Comparison of ENCODE assay signal across 20 mouse cellular contexts in genomic region chr10:77728280-77728679, GRCm38 (mm10). TPM values are rescaled to one million over a fixed set of nuclear protein-coding genes. Genes with fewer than 3 reads are reported as not detected.
DNase-seq lines count a peak whose midpoint lies in the region; ATAC-seq and TF ChIP-seq lines count a peak whose summit lies in the region.
"Had no signal": no experiment of that assay in that cellular context is flagged by ENCODE, and none has a peak within 500 bp of the region (broad histone marks: within the 10 kb centered on the region; RNA-seq: fewer than 3 reads in every experiment).

No protein-coding gene starts in this region.

- ATAC-seq in kidney, embryonic 15.5 days (replicated peaks; ENCODE audit: low FRiP score): no peak
- no peak for ATAC-seq in stomach, postnatal 0 days (ENCODE audit: low FRiP score, low TSS enrichment)
- ATAC-seq in liver, embryonic 11.5 days (replicated peaks; ENCODE audit: low FRiP score): no peak
- ATAC-seq: CD4-positive, CD25-positive, alpha-beta regulatory T cell, adult 4 months; forebrain, embryonic 14.5 days; intestine, embryonic 16.5 days; liver, embryonic 12.5 days had no signal

- no peaks in the 10 kb centered on the region for H3K27me3 ChIP-seq in kidney, adult 2 months (replicated peaks; ENCODE audit: control insufficient read depth, insufficient read depth, low read length)
- no peaks in the 10 kb centered on the region for H3K27me3 ChIP-seq in kidney, embryonic 15.5 days
- no peaks in the 10 kb centered on the region for H3K27me3 ChIP-seq in stomach, postnatal 0 days (ENCODE audit: control insufficient read depth, insufficient read depth, low read length)
- H3K27me3 ChIP-seq in liver, embryonic 11.5 days (replicated peaks; ENCODE audit: control insufficient read depth, insufficient read depth, low read length): no peaks in the 10 kb centered on the region
- H3K27me3 ChIP-seq: hindbrain, embryonic 12.5 days had no signal

- H3K4me3 ChIP-seq in kidney, adult 2 months (ENCODE audit: insufficient read depth, low read depth, low read length): no peak overlapping the region
- no peak overlapping the region for H3K4me3 ChIP-seq in kidney, embryonic 15.5 days (replicated peaks)
- H3K4me3 ChIP-seq in stomach, postnatal 0 days (ENCODE audit: low read depth, low read length): no peak overlapping the region
- no peak overlapping the region for H3K4me3 ChIP-seq in liver, embryonic 11.5 days (ENCODE audit: low read depth, low read length)
- H3K4me3 ChIP-seq: hindbrain, embryonic 12.5 days; liver, embryonic 12.5 days had no signal

- H3K4me1 ChIP-seq in kidney, adult 2 months (ENCODE audit: control insufficient read depth, insufficient read depth, low read length): no peaks in the 10 kb centered on the region
- no peaks in the 10 kb centered on the region for H3K4me1 ChIP-seq in kidney, embryonic 15.5 days
- no peaks in the 10 kb centered on the region for H3K4me1 ChIP-seq in stomach, postnatal 0 days (replicated peaks; ENCODE audit: control insufficient read depth, insufficient read depth)
- H3K4me1 ChIP-seq in liver, embryonic 11.5 days (replicated peaks; ENCODE audit: control insufficient read depth, insufficient read depth, low read length): no peaks in the 10 kb centered on the region
- H3K4me1 ChIP-seq: hindbrain, embryonic 12.5 days; liver, embryonic 12.5 days had no signal

- TF ChIP-seq EP300 in stomach, postnatal 0 days (optimal IDR thresholded peaks at IDR 0.05): no peak

- H3K9ac ChIP-seq in kidney, embryonic 15.5 days: no peak overlapping the region
- no peak overlapping the region for H3K9ac ChIP-seq in stomach, postnatal 0 days (ENCODE audit: low read length)
- H3K9ac ChIP-seq in liver, embryonic 11.5 days (ENCODE audit: low read depth, low read length): no peak overlapping the region
- H3K9ac ChIP-seq: hindbrain, embryonic 12.5 days; liver, embryonic 12.5 days had no signal

- DNase-seq in kidney, adult 2 months: no peak
- peak; percentile 1 for DNase-seq in lung, postnatal 36 days
- no peak for DNase-seq in lung, postnatal 25 days (ENCODE audit: low spot score)
- peak; percentile 36 for DNase-seq in ES-CJ7 (ENCODE audit: low read depth, low spot score)
- no peak for DNase-seq in stomach, postnatal 0 days (ENCODE audit: low spot score)
- DNase-seq in liver, embryonic 11.5 days (ENCODE audit: low spot score): no peak
- DNase-seq: adrenal gland, adult 2 months; cerebellum, adult 9-10 months; embryo, embryonic 11 days; lung, postnatal 4 days; right cerebral cortex, postnatal 14 days had no signal

- no peak overlapping the region for H3K27ac ChIP-seq in kidney, adult 2 months (ENCODE audit: insufficient read depth, low read depth, low read length)
- H3K27ac ChIP-seq in kidney, embryonic 15.5 days: no peak overlapping the region
- no peak overlapping the region for H3K27ac ChIP-seq in stomach, postnatal 0 days (replicated peaks)
- no peak overlapping the region for H3K27ac ChIP-seq in liver, embryonic 11.5 days (ENCODE audit: low read depth, low read length)
- H3K27ac ChIP-seq: hindbrain, embryonic 12.5 days; liver, embryonic 12.5 days had no signal

- no peak overlapping the region for H3K4me2 ChIP-seq in kidney, embryonic 15.5 days
- no peak overlapping the region for H3K4me2 ChIP-seq in stomach, postnatal 0 days (replicated peaks; ENCODE audit: low read depth)
- H3K4me2 ChIP-seq in liver, embryonic 11.5 days: no peak overlapping the region
- H3K4me2 ChIP-seq: hindbrain, embryonic 12.5 days; liver, embryonic 12.5 days; midbrain, embryonic 11.5 days had no signal

- WGBS in kidney, adult 2 months: 66% methylated on average over 4 of the region's 4 CpGs
- WGBS in kidney, embryonic 15.5 days: 65% methylated on average over 4 of the region's 4 CpGs
- WGBS in stomach, postnatal 0 days: 52% methylated on average over 4 of the region's 4 CpGs
- 53% methylated on average over 4 of the region's 4 CpGs for WGBS in liver, embryonic 11.5 days

- 0 out of 2 replicates have a peak, but pooled peaks have one; percentile 17 for TF ChIP-seq CTCF in kidney, adult 2 months (conservative IDR thresholded peaks at IDR 0.05; ENCODE audit: insufficient read depth, insufficient read length, low read depth, low read length)
- peak; percentile 47 for TF ChIP-seq CTCF in stomach, postnatal 0 days (IDR thresholded peaks at IDR 0.05; ENCODE audit: low read depth)

- H3K36me3 ChIP-seq in kidney, adult 2 months (ENCODE audit: control insufficient read depth, insufficient read depth, low read length): no peaks in the 10 kb centered on the region
- no peaks in the 10 kb centered on the region for H3K36me3 ChIP-seq in kidney, embryonic 15.5 days
- no peaks in the 10 kb centered on the region for H3K36me3 ChIP-seq in stomach, postnatal 0 days (ENCODE audit: control insufficient read depth, insufficient read depth, low read length)
- no peaks in the 10 kb centered on the region for H3K36me3 ChIP-seq in liver, embryonic 11.5 days (ENCODE audit: control insufficient read depth, insufficient read depth, low read length)
- H3K36me3 ChIP-seq: hindbrain, embryonic 12.5 days; liver, embryonic 12.5 days had no signal

- H3K9me3 ChIP-seq in kidney, embryonic 15.5 days (replicated peaks): no peaks in the 10 kb centered on the region
- H3K9me3 ChIP-seq in stomach, postnatal 0 days (ENCODE audit: control insufficient read depth, low read length): no peaks in the 10 kb centered on the region
- H3K9me3 ChIP-seq in liver, embryonic 11.5 days (ENCODE audit: control insufficient read depth, low read length): no peaks in the 10 kb centered on the region
- H3K9me3 ChIP-seq: hindbrain, embryonic 12.5 days; liver, embryonic 12.5 days had no signal

- TF ChIP-seq POLR2A in kidney, adult 2 months (IDR thresholded peaks at IDR 0.05; ENCODE audit: low read depth, low read length): no peak

RNA-seq across cellular contexts. Expression of gene Gm10100, which starts 2.0 kb away (rescaled TPM):
- not detected in 2 replicates for polyA plus RNA-seq in kidney, adult 2 months (2012; rRNA removed)
- polyA plus RNA-seq in kidney, embryonic 15.5 days (2015; fragmentation: Nextera tagmentation; extraction: Ambion mirVana): not detected in 2 replicates
- not detected in 2 replicates for polyA plus RNA-seq in stomach, postnatal 0 days (2015; fragmentation: Nextera tagmentation; extraction: Ambion mirVana)
- not detected in 2 replicates for polyA plus RNA-seq in liver, embryonic 11.5 days (2014; fragmentation: Nextera tagmentation; extraction: Ambion mirVana)
- polyA plus RNA-seq: adrenal gland, adult 2 months; CD4-positive, CD25-positive, alpha-beta regulatory T cell, adult 4 months; forebrain, embryonic 14.5 days; heart, embryonic 16.5 days; hindbrain, embryonic 12.5 days; intestine, embryonic 16.5 days; large intestine, adult 2 months; liver, embryonic 12.5 days; midbrain, embryonic 11.5 days had no signal

RNA-seq across cellular contexts. Expression of gene Krtap12-1, which starts 7.9 kb away (rescaled TPM):
- not detected in 2 replicates for polyA plus RNA-seq in kidney, adult 2 months (2012; rRNA removed)
- not detected in 2 replicates for polyA plus RNA-seq in kidney, embryonic 15.5 days (2015; fragmentation: Nextera tagmentation; extraction: Ambion mirVana)
- 3.2 and 4.5 TPM in 2 replicates for polyA plus RNA-seq in stomach, postnatal 0 days (2015; fragmentation: Nextera tagmentation; extraction: Ambion mirVana)
- not detected in 2 replicates for polyA plus RNA-seq in liver, embryonic 11.5 days (2014; fragmentation: Nextera tagmentation; extraction: Ambion mirVana)
- polyA plus RNA-seq: adrenal gland, adult 2 months; CD4-positive, CD25-positive, alpha-beta regulatory T cell, adult 4 months; forebrain, embryonic 14.5 days; heart, embryonic 16.5 days; hindbrain, embryonic 12.5 days; intestine, embryonic 16.5 days; large intestine, adult 2 months; liver, embryonic 12.5 days; midbrain, embryonic 11.5 days had no signal

RNA-seq across cellular contexts. Expression of gene Gm10142, which starts 12.7 kb away (rescaled TPM):
- not detected in 2 replicates for polyA plus RNA-seq in kidney, adult 2 months (2012; rRNA removed)
- not detected in 2 replicates for polyA plus RNA-seq in kidney, embryonic 15.5 days (2015; fragmentation: Nextera tagmentation; extraction: Ambion mirVana)
- 0.56 and 0.64 TPM in 2 replicates for polyA plus RNA-seq in stomach, postnatal 0 days (2015; fragmentation: Nextera tagmentation; extraction: Ambion mirVana)
- polyA plus RNA-seq in liver, embryonic 11.5 days (2014; fragmentation: Nextera tagmentation; extraction: Ambion mirVana): not detected in 2 replicates
- polyA plus RNA-seq: adrenal gland, adult 2 months; CD4-positive, CD25-positive, alpha-beta regulatory T cell, adult 4 months; forebrain, embryonic 14.5 days; heart, embryonic 16.5 days; hindbrain, embryonic 12.5 days; intestine, embryonic 16.5 days; large intestine, adult 2 months; liver, embryonic 12.5 days; midbrain, embryonic 11.5 days had no signal

RNA-seq across cellular contexts. Expression of gene Gm18596, which starts 14.2 kb away (rescaled TPM):
- polyA plus RNA-seq in kidney, adult 2 months (2012; rRNA removed): not detected in 2 replicates
- not detected in 2 replicates for polyA plus RNA-seq in kidney, embryonic 15.5 days (2015; fragmentation: Nextera tagmentation; extraction: Ambion mirVana)
- polyA plus RNA-seq in stomach, postnatal 0 days (2015; fragmentation: Nextera tagmentation; extraction: Ambion mirVana): not detected in 2 replicates
- not detected in 2 replicates for polyA plus RNA-seq in liver, embryonic 11.5 days (2014; fragmentation: Nextera tagmentation; extraction: Ambion mirVana)
- polyA plus RNA-seq: adrenal gland, adult 2 months; CD4-positive, CD25-positive, alpha-beta regulatory T cell, adult 4 months; forebrain, embryonic 14.5 days; heart, embryonic 16.5 days; hindbrain, embryonic 12.5 days; intestine, embryonic 16.5 days; large intestine, adult 2 months; liver, embryonic 12.5 days; midbrain, embryonic 11.5 days had no signal

RNA-seq across cellular contexts. Expression of gene Gm10024, which starts 17.0 kb away (rescaled TPM):
- polyA plus RNA-seq in kidney, adult 2 months (2012; rRNA removed): not detected in 2 replicates
- not detected in 2 replicates for polyA plus RNA-seq in kidney, embryonic 15.5 days (2015; fragmentation: Nextera tagmentation; extraction: Ambion mirVana)
- 0.18 TPM in 1 of 2 replicates, not detected in the other for polyA plus RNA-seq in stomach, postnatal 0 days (2015; fragmentation: Nextera tagmentation; extraction: Ambion mirVana)
- not detected in 2 replicates for polyA plus RNA-seq in liver, embryonic 11.5 days (2014; fragmentation: Nextera tagmentation; extraction: Ambion mirVana)
- polyA plus RNA-seq: adrenal gland, adult 2 months; CD4-positive, CD25-positive, alpha-beta regulatory T cell, adult 4 months; forebrain, embryonic 14.5 days; heart, embryonic 16.5 days; hindbrain, embryonic 12.5 days; intestine, embryonic 16.5 days; large intestine, adult 2 months; liver, embryonic 12.5 days; midbrain, embryonic 11.5 days had no signal

Comparison
In these comparisons a context has a peak if more than half of its experiments do, and no peak if none do; other contexts are left out.
1. DNase-seq: peak in lung, postnatal 36 days (single experiment) and ES-CJ7 (single experiment); none in kidney, adult 2 months (single experiment), lung, postnatal 25 days (single experiment), stomach, postnatal 0 days (single experiment) and liver, embryonic 11.5 days (single experiment).